Mouse (Mus musculus) liver, postnatal 0 days (tissue): Measurements from ENCODE around the gene Rnf150. TPM values are rescaled to one million over a fixed set of nuclear protein-coding genes. Genes with fewer than 3 reads are reported as not detected.
"Not testable (repeated sequence)": the region's sequence is repeated elsewhere in the genome, so short reads cannot be mapped to it uniquely, and the experiment has no call there.

ENCODE experiments used
- ATAC-seq: fragments of 200-750 bp; cut with Nextera tagmentation; 2 replicates; pipeline ENCODE4 v1.8.0; 2017; ENCODE audit warnings: mild to moderate bottlenecking, moderate library complexity
- DNase-seq: peaks from one replicate; pipeline ENCODE4 v3.0.0-alpha.2; 2016
- H3K27ac ChIP-seq: fragments of 300-500 bp; sonication (generic); 2 replicates; pipeline ENCODE4 v1.5.1; 2014; ENCODE audit warnings: antibody characterized with exemption, moderate library complexity, mild to moderate bottlenecking, low read depth
- H3K27me3 ChIP-seq: fragments of 300-500 bp; sonication (generic); 2 replicates; pipeline ENCODE4 v1.6.1; 2014; ENCODE audit warnings: low read length, control low read depth, mixed read lengths; ENCODE audit not compliant: insufficient read depth
- H3K36me3 ChIP-seq: fragments of 300-500 bp; sonication (generic); replicated peaks from 2 replicates; pipeline ENCODE4 v1.6.1; 2014; ENCODE audit warnings: mild to moderate bottlenecking, control low read depth, low read length, moderate library complexity, mixed read lengths; ENCODE audit not compliant: insufficient read depth
- H3K4me1 ChIP-seq: fragments of 300-500 bp; sonication (generic); 2 replicates; pipeline ENCODE4 v1.6.1; 2014; ENCODE audit warnings: antibody characterized with exemption, mild to moderate bottlenecking, control low read depth; ENCODE audit not compliant: insufficient read depth
- H3K4me2 ChIP-seq: fragments of 300-500 bp; sonication (generic); 2 replicates; pipeline ENCODE4 v1.6.1; 2014; ENCODE audit warnings: low read depth, mild to moderate bottlenecking, low read length, moderate library complexity, mixed read lengths
- H3K4me3 ChIP-seq: fragments of 300-500 bp; sonication (generic); 2 replicates; pipeline ENCODE4 v1.5.1; 2014; ENCODE audit warnings: low read depth, low read length
- H3K9ac ChIP-seq: fragments of 300-500 bp; sonication (generic); replicated peaks from 2 replicates; pipeline ENCODE4 v1.6.1; 2014; ENCODE audit warnings: mild to moderate bottlenecking, moderate library complexity
- H3K9me3 ChIP-seq: fragments of 300-500 bp; sonication (generic); 2 replicates; pipeline ENCODE4 v1.6.1; 2016; ENCODE audit warnings: mild to moderate bottlenecking, control low read depth, low read length, mixed read lengths
- CTCF ChIP-seq: sonication (generic); IDR thresholded peaks from 2 replicates; pipeline ENCODE4 v1.5.1; 2016; ENCODE audit warnings: antibody characterized with exemption, low read depth
- EP300 ChIP-seq: IDR thresholded peaks from 2 replicates; pipeline ENCODE4 v1.6.1; 2016; ENCODE audit warnings: antibody characterized with exemption, low read depth, mild to moderate bottlenecking
- WGBS: fragments of 180-500 bp; shearing (Covaris S2); extraction: QIAGEN DNeasy Blood & Tissue Kit; methylation state at CpG from one replicate; pipeline ENCODE4 v1.1.7; 2014; ENCODE audit not compliant: insufficient replicate concordance; 5-methylcytosine and 5-hydroxymethylcytosine counted together
- polyA plus RNA-seq: library from polyadenylated mRNA; unstranded; fragments of >200 nt; fragmentation: Nextera tagmentation; extraction: Ambion mirVana; gene quantifications from 2 replicates; pipeline ENCODE4 v1.2.1, GENCODE M21; 2015

The Rnf150 gene
- polyA plus RNA-seq, 1 experiment from 2014 or later, result 0.14 TPM

DNA sequence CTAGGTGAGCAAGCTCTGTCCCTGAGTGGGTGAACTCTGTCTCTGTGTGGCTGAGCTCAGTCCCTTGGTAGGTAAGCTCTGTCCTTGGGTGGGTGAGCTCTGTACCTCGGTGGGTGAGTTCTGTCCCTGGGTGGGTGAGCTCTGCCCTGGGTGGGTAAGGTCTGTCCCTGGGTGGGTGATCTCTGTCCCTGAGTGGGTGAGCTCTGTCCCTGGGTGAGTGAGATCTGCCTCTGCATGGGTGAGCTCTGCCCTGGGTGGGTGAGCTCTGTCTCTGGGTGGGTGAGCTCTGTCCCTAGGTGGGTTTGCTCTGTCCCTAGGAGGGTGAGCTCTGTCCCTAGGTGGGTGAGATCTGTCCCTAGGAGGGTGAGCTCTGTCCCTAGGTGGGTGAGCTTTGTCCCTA, 213.5 kb downstream of the Rnf150 start:
- WGBS, result 63% methylated on average over 1 of the region's 1 CpGs
- Histone ChIP-seq H3K27me3 (no peaks in the 10 kb centered on the region), H3K9me3 (no peaks in the 10 kb centered on the region), H3K36me3 (no peaks in the 10 kb centered on the region), H3K4me3 (no peak overlapping the region), H3K4me2 (no peak overlapping the region), H3K4me1 (no peaks in the 10 kb centered on the region), H3K27ac (no peak overlapping the region), H3K9ac (no peak overlapping the region)
- ATAC-seq (no peak), DNase-seq (no peak)
- no peak for TF ChIP-seq CTCF
- TF ChIP-seq EP300, result no peak

DNA sequence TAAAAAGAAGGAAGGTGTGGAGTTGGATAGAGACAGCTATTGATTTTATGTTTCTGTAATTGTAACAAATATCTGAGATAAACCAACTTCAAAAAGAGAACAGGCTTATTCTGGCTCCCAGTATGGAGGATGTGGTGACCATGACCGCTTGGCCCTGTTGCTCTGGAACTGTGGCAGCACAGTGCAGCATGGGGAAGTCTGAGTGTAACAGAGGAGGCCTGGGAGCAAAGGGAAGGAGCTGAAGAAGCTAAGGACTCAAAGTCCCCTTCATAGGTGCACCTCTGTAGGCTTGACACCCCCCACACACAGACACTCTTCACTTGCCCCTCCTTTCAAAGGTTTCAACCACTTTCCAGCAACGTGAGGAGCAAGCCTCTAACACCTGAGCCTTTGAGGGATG, 214.2 kb downstream of the Rnf150 start:
- H3K27ac ChIP-seq, result no peak overlapping the region
- H3K4me2 ChIP-seq, result no peak overlapping the region
- WGBS, result 63% methylated on average over 2 of the region's 2 CpGs
- H3K9ac ChIP-seq, result no peak overlapping the region
- no peaks in the 10 kb centered on the region for H3K9me3 ChIP-seq
- no peaks in the 10 kb centered on the region for H3K4me1 ChIP-seq
- no peaks in the 10 kb centered on the region for H3K36me3 ChIP-seq
- no peaks in the 10 kb centered on the region for H3K27me3 ChIP-seq
- no peak overlapping the region for H3K4me3 ChIP-seq
- ATAC-seq, result no peak
- TF ChIP-seq EP300 (no peak), CTCF (no peak)
- DNase-seq, result no peak

DNA sequence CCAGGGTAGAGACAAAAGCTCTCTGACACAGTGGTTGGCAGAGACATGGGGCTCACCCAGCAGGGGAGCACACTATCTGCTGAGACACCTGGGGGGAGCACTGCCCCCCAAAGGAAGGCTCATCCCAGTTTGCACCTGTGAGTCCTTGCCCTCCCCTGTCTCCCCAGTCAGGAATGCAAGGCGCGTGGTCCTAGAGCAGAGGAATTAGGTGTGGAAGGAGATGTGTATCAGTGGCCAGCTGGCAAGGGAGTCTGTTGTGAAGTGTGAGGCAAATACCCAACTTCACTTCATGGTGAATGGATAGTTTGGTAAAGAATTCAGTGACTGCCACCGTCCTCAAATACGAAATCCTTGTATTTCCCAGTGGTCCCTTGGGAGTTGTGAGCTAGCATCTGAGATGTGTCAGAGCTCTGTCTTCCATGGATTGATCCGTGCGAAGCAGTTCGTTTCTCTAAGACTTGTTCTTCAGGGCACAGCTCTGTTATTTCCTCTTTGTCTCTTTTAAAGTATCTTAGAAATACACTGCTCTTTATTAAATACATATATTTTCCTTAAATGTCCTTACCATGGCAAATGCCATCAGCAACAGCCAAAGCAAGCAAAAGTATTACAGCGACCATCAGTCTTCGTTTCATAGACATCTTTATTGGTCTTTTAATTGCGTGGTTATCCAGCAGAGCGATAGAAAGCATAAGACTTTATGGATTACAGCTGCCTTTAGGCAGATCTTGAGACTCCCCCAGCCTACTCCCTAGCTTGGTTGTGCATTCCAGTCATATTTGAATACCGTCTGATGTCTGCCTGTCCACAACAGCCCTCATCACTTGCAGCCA, 215.8 kb downstream of the Rnf150 start:
- no peak overlapping the region for H3K27ac ChIP-seq
- TF ChIP-seq EP300 (no peak), CTCF (no peak)
- no peaks in the 10 kb centered on the region for H3K27me3 ChIP-seq
- no peak for DNase-seq
- no peaks in the 10 kb centered on the region for H3K36me3 ChIP-seq
- no peak overlapping the region for H3K4me2 ChIP-seq
- H3K4me1 ChIP-seq, result no peaks in the 10 kb centered on the region
- no peak overlapping the region for H3K4me3 ChIP-seq
- ATAC-seq, result no peak
- no peaks in the 10 kb centered on the region for H3K9me3 ChIP-seq
- 77% methylated on average over 12 of the region's 12 CpGs for WGBS
- H3K9ac ChIP-seq, result no peak overlapping the region

DNA sequence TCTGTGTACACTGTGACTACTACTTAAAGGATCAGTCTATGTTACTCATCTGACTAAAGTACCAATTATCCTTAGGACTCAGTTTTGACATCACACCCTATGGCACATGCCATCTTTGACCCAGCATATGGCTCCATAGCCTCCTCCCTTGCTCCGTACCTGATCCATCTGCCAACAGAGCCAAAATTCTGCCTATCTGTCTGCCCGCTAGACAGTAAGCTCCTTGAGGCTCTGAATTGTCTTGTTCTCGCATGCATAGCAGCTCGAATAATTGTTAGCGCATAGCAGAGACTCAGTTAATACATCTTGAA, 216.3 kb downstream of the Rnf150 start:
- no peak overlapping the region for H3K27ac ChIP-seq
- H3K36me3 ChIP-seq, result no peaks in the 10 kb centered on the region
- H3K4me2 ChIP-seq, result no peak overlapping the region
- WGBS, result 85% methylated on average over 5 of the region's 5 CpGs
- no peaks in the 10 kb centered on the region for H3K4me1 ChIP-seq
- no peaks in the 10 kb centered on the region for H3K9me3 ChIP-seq
- no peak for ATAC-seq
- H3K4me3 ChIP-seq, result no peak overlapping the region
- no peak overlapping the region for H3K9ac ChIP-seq
- no peaks in the 10 kb centered on the region for H3K27me3 ChIP-seq
- no peak for DNase-seq
- no peak for TF ChIP-seq EP300
- no peak for TF ChIP-seq CTCF

DNA sequence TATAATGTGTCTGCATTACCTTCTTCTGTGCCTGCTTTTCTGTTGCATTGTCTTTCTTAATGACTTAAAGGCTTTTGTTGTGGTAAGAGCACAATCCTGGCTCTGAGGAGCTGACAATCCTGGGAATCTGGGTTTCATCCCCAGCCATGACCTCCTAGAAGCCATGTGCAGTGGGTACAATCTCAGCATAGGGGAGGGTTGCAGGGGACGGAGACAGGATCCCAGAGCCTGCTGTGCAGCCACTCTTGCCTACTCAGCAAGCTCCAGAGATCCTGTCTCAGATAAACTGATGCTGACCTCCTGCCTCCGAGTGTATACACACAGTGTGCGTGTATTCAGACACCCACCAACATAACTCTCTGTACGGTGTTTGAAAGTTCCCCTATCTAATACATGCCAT, 218.1 kb downstream of the Rnf150 start:
- 30% methylated on average over 4 of the region's 4 CpGs for WGBS
- Histone ChIP-seq H3K27me3 (no peaks in the 10 kb centered on the region), H3K36me3 (no peaks in the 10 kb centered on the region), H3K9me3 (no peaks in the 10 kb centered on the region), H3K4me3 (no peak overlapping the region), H3K27ac (no peak overlapping the region), H3K9ac (no peak overlapping the region), H3K4me2 (no peak overlapping the region), H3K4me1 (no peaks in the 10 kb centered on the region)
- DNase-seq (no peak), ATAC-seq (no peak)
- TF ChIP-seq EP300, result no peak
- no peak for TF ChIP-seq CTCF

DNA sequence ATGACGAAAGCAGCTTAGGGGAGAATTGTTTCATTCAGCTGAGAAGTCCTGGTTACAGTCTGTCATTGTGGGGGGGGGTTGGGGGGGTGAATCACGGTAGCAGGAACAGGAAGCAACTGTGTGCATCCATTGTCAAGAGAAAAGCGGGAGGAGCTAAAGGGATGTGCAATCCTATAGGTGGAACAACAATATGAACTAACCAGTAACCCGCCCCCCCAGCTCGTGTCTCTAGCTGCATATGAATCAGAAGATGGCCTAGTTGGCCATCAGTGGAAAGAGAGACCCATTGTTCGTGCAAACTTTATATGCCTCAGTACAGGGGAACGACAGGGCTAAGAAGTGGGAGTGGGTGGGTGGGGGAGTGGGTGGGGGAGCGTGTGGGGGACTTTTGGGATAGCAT, 218.7 kb downstream of the Rnf150 start:
- not testable (repeated sequence) for DNase-seq, H3K4me2 ChIP-seq, H3K9me3 ChIP-seq, H3K27me3 ChIP-seq, H3K9ac ChIP-seq, H3K4me3 ChIP-seq, H3K36me3 ChIP-seq, H3K27ac ChIP-seq, ATAC-seq, H3K4me1 ChIP-seq
- WGBS, result 60% methylated on average over 7 of the region's 8 CpGs

DNA sequence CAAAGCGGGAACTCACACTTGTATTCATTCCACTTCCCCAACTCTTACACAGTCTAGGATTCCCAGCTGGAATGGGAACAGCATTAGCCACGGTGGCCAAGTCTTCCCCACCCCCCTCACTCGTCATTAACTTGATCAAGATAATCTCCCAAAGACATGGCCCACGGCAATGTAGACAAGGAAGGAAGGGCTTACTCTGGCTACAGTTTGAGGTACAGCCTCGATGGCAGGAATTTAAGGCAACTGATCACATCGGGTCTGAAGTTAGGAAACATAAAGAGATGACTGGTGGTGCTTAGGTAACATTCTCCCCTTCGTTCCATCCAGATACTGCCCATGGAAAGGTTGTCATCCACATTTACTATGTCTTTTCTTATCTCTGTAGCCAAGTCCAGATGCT, 219.1 kb downstream of the Rnf150 start:
- WGBS, result 61% methylated on average over 7 of the region's 7 CpGs
- ATAC-seq, result no peak

More for the DNA sequence above, 219.1 kb downstream of the Rnf150 start:
- Histone ChIP-seq H3K4me1 (no peaks in the 10 kb centered on the region), H3K9me3 (no peaks in the 10 kb centered on the region), H3K27ac (no peak overlapping the region), H3K9ac (no peak overlapping the region), H3K36me3 (no peaks in the 10 kb centered on the region), H3K27me3 (no peaks in the 10 kb centered on the region), H3K4me3 (no peak overlapping the region), H3K4me2 (no peak overlapping the region)
- TF ChIP-seq EP300 (no peak), CTCF (no peak)
- no peak for DNase-seq
